Mouse (Mus musculus): ENCODE data around the gene Exosc2.

Exosc2 gene

GRCm38 (mm10) chr2:31670551-31671035, at the start of gene Exosc2:
Gene Exosc2 (plus strand): TSS chr2:31670715.
- DNase-seq (ENCODE audit: low spot score): peak; percentile 99

- DNase-seq (ENCODE audit: low spot score): no peak
These were observed 37.0 kb upstream of the Exosc2 start for GRCm38 (mm10) chr2:31633531-31633930.

- no peak for DNase-seq (ENCODE audit: low spot score)
These were observed 35.0 kb upstream of the Exosc2 start for GRCm38 (mm10) chr2:31635281-31636137.

GRCm38 (mm10) chr2:31636138-31636741, 34.3 kb upstream of the Exosc2 start:
- DNase-seq (ENCODE audit: low spot score): no peak

GRCm38 (mm10) chr2:31636742-31637141, 33.8 kb upstream of the Exosc2 start:
- DNase-seq (ENCODE audit: low spot score): no peak

- no peak for DNase-seq (ENCODE audit: low spot score)
These were observed 33.2 kb upstream of the Exosc2 start for GRCm38 (mm10) chr2:31637311-31637710.

GRCm38 (mm10) chr2:31637807-31638206, 32.7 kb upstream of the Exosc2 start:
- no peak for DNase-seq (ENCODE audit: low spot score)

GRCm38 (mm10) chr2:31638581-31639465, 31.7 kb upstream of the Exosc2 start:
- DNase-seq (ENCODE audit: low spot score): no peak

- DNase-seq (ENCODE audit: low spot score): no peak
These were observed 31.1 kb upstream of the Exosc2 start for GRCm38 (mm10) chr2:31639466-31639760.

- DNase-seq (ENCODE audit: low spot score): no peak
These were observed 30.5 kb upstream of the Exosc2 start, which contains the start of gene Prdm12 for GRCm38 (mm10) chr2:31639901-31640608. Gene Prdm12 (plus strand): TSS chr2:31640037.

- DNase-seq (ENCODE audit: low spot score): no peak
These were observed 29.7 kb upstream of the Exosc2 start for GRCm38 (mm10) chr2:31640609-31641507.

GRCm38 (mm10) chr2:31641508-31641830, 29.0 kb upstream of the Exosc2 start:
- no peak for DNase-seq (ENCODE audit: low spot score)

- no peak for DNase-seq (ENCODE audit: low spot score)
These were observed 28.6 kb upstream of the Exosc2 start for GRCm38 (mm10) chr2:31641929-31642328.

GRCm38 (mm10) chr2:31653971-31654853, 16.3 kb upstream of the Exosc2 start:
- no peak for DNase-seq (ENCODE audit: low spot score)

- peak; percentile 28 for DNase-seq (ENCODE audit: low spot score)
These were observed 15.5 kb upstream of the Exosc2 start for GRCm38 (mm10) chr2:31654854-31655559.

GRCm38 (mm10) chr2:31656374-31656773, 14.1 kb upstream of the Exosc2 start:
- DNase-seq (ENCODE audit: low spot score): no peak

GRCm38 (mm10) chr2:31662939-31663803, 7.3 kb upstream of the Exosc2 start:
- no peak for DNase-seq (ENCODE audit: low spot score)

- DNase-seq (ENCODE audit: low spot score): no peak
These were observed 6.7 kb upstream of the Exosc2 start for GRCm38 (mm10) chr2:31663804-31664180.

Data from adipocyte (in vitro differentiated cells).